Mouse (Mus musculus): ENCODE measurements around the gene Kdelr1. TPM values are rescaled to one million over a fixed set of nuclear protein-coding genes. Genes with fewer than 3 reads are reported as not detected.

The Kdelr1 gene
- polyA plus RNA-seq (2012; rRNA removed): 95.1 and 121 TPM in 2 replicates

DNA sequence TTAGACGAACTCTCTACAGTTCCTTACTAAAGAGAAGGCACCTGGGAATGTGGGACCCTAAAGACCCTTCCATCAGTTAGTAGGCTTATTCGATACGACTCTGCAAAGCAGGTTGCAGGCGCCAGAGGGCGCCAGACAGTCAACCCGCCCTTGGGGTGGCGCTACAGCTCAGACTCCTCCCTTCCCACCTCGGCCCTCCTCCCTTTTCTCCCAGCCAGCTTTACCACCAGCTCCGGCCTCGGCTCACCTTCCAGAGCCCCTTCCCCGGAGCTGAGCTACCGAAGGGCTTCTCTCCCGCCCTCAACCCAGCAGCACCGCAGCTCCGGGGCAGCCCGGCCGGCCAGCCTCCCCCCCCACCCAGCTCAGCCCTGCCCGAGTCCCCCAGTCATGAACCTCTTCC, at the start of gene Kdelr1:
Kdelr1 (plus strand) TSS at position 149 of the 400 bp plus-strand sequence.
- peak; percentile 64 to 95 for DNase-seq (ENCODE audit: extremely low spot score in 1 of 2, low spot score in 1 of 2)

DNA sequence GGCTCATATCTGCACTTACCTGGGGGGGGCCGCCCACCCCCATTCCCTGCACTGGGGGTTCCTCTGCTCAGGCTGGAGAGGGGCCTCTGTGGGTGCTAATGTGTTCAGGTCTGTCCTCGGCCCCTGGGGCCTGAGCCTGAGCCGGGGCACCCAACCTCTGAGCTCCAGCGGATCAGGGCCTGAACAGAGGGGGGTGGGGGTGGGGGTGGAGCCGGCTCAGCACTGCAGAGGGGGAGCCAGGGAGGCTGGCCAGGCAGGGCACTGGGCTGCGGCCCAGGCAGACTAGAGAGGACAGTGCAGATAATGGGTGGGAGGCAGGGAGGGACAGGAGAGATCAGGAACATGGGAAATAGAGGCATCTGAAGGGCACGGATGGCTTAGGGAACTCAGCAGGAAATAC, 48.0 kb upstream of the Kdelr1 start, which contains the start of gene Kcnj14:
Kcnj14 (minus strand) TSS at position 185 of the 400 bp plus-strand sequence.
- DNase-seq (ENCODE audit: extremely low spot score in 1 of 2, low spot score in 1 of 2): no peak

DNA sequence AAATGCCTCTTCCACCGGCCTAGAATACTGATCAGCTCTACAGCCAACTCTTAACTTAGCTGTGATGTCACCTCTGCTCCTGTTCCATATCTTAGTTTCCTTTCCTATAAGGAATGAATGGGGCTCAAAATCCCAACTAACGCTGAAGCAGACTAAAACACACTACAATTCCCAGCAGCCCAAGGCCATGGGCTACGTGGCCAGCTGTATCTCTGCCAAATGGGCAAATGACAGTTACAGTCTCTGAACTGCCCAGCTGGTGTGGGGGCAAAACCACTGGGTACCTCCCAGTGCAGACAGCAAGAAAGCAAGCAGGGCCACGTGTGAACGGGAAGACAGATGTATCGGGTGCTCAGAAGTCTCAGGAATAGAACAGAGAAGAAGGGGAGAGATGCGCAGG, 45.9 kb upstream of the Kdelr1 start:
- DNase-seq (ENCODE audit: extremely low spot score in 1 of 2, low spot score in 1 of 2): no peak

DNA sequence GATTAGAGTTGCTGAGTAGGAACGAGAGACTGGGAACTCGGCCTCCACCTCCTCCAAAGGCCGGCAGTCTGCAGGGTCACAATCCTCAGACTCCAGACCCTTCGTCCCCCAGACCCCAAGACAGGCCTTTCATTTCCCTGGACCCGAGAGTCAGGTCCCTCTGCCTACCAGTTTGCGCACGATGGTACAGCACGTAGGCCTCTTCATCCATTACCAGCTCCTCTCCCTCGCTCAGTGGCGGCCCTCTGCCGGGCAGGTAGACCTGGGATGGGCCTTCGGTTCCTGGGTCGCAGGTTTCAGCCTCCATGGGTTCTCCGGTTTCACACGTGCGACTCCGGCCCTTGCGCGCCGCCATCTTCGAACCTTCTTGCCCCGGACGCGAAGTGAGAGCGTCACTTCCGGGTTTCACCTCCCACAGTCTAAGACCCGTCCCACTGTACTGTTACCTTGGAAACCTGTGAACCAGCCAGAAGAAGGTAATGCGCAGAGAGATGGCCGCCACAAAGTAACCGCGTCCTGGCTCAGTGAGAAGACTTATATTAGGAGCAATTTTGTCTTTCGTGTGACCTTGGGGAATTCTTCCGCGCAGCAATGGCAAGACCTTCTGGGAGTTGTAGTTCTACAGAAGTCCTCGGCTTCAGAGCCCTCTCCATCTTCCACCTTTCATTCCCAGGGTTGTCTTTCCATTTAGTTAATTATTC, 42.0 kb upstream of the Kdelr1 start, which contains the start of gene Grwd1:
Grwd1 (minus strand) TSS at position 518 of the 701 bp plus-strand sequence.
- peak; percentile 75 to 90 for DNase-seq (ENCODE audit: extremely low spot score in 1 of 2, low spot score in 1 of 2)

DNA sequence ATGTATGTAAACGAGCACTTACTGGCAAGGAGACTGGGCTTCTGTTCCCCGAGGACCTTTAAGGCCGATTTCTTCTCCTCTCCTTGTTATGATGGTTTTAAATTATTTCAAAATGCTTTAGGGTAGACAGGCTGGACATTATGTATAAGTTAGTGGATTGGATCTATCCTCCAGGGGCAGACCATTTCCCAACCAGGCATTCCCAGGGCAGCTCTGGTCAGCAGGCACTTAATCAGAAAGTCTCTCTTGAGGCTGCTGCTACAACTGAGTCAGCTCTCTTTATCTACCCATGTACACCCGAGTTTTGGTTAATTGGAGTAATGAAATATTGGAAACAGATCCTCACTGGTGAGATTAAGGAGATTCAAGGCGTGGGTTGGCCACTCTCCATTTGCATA, 41.4 kb upstream of the Kdelr1 start:
- DNase-seq (ENCODE audit: extremely low spot score in 1 of 2, low spot score in 1 of 2): no peak

DNA sequence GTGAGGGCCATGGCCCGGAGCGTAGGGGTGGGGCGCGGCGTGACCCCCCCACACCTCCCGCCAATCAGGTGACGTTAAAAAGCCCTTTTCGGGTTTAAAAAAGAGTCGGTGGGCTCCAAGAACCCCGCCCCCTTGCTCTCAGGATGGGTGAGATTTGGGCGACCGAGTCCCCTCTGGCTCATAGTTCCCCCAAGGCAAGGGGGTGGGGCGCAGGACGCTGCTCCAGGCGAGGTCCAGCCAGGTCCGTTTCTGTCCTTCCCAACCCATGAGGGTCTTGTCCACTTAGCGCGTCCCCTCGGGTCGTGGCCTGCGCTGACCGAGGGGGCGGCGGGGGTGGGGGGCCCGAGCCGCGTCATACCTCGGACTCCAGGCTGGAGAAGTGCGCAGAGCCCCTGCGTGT, 40.1 kb upstream of the Kdelr1 start:
- DNase-seq (ENCODE audit: extremely low spot score in 1 of 2, low spot score in 1 of 2): no peak

DNA sequence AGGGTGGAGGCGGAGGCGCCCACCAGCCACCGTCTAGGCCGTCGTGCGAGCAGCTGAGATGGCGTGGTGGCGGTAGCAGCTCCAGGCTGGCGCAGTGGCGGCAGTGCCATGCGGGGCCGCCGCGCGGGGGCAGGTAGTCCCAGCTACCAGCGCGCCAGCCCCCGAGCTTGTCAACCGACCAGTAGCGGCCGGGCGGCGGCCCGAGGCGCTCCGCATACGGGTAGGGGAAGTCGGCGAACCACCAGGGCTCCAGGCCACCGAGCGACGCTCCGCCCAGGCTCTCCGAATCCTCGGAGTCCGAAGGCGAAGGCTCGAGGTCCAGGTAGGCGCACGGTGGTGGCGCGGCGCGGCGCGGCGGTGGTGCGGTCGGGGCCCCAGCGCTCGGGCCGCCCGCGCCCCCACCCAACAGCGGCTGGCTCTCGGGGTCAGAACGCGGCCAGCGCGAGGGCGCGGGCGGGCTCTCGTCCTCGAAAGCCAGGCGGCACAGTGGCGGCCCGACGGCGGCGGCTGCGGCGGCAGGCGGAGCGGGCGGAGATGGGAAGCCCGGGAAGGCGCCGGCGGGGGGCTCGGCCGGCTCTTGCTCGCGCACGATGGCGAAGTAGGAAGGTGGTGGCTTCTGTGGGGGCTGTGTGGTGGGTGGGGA, 39.3 kb upstream of the Kdelr1 start:
- DNase-seq (ENCODE audit: extremely low spot score in 1 of 2, low spot score in 1 of 2): no peak

DNA sequence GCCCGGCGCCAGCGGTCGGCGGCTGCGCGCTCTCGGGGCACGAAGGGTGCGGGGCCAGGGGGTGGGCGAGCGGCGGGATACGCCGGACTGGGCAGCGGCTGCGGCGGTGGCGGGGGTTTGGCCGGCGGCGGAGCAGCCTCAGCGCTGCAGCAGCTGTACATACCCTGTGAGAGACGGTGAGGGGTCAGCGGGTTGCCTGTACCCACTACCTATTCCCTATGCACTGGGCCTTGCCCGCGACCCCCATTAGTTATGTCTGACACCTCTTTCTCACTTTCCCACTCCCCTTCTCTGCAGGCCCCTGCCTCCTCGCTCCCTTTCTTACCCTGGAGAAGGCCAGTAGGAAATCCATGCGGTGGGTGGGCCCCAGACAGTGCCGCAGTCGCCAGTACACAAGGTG, 38.6 kb upstream of the Kdelr1 start:
- no peak for DNase-seq (ENCODE audit: extremely low spot score in 1 of 2, low spot score in 1 of 2)

DNA sequence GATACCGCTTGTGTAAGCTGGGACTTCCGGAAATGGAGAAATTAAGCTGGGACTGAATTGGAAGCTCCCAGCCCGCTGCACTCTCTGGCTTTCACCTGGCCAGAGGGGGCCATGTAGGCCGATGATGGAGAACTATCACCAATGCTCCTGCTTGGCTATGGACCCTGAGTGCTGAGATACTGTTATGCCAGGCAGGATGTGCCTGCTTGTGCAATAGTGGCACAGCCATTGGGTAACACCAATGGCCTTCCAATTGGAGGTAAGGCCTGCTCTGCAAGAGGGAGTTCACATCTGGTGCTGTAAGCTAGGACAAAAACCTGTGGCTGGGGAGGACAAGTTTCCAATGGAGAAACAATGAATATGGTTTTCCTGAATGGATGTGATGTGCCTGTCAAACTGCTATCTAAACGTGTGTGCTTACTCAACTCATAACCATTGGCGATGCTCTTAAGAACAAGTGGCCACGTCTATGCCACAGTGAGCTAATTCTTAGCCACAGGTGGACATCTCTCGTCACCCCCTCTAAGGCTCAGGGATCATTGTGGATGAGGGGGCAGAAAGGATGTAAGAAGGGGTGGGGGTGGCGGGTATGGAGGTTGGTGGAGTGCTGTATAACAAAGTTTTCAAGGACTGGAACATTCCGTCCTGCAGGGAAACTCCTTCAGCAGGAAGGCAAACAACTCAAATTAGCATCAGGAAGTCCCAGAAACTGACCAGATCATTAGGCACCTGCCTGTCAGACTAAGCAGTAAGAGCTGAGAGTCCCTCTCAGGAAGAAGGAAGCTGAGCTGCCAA, 29.4 kb upstream of the Kdelr1 start:
- DNase-seq (ENCODE audit: extremely low spot score in 1 of 2, low spot score in 1 of 2): no peak

DNA sequence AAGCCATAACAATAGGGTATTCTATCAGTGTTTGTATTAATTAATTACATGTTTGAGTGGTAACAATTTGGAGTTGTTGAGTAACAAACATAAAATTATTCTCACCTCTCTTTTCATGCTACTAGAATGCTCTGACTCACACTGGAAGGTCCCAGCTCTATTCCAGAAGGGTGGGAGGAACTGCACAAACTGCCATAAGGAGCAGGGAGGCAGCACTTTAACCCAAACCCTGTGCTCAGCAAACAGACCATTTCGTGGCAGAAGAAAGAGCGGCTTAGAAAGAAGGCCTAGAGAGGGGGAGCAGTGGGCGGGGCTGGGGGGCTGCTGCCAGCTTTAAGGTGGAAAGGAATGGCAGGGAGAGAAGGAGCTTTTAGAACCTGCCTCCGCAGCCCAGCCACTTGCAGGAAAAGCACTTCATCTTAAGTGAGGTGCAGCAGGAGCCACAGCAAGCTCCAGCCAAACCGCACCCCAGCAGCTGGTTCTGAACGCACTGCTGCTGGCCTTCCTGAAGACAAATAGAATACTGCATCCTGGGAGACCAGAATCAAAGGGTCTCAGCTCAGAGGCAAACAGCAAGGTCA, 24.0 kb upstream of the Kdelr1 start:
- DNase-seq (ENCODE audit: extremely low spot score in 1 of 2, low spot score in 1 of 2): no peak

DNA sequence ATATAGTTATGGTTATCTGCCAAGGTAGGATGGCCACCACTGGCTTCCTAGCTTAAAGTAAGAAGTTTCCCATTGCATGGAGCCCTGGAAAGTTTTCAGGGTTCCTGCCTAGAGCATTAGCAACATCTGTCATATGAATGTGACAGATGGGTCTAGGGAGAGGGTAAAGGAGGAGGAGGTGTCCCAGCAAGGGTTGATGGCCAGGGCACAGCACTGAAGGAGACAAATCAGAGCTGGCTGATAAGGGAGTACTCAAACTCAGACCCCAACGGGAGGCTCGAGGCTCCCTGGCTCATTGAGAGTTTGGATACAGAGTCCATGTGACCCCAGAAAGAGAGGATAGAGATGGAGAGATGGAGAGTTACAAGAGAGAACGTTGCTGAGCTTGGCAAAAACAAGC, 21.9 kb upstream of the Kdelr1 start:
- DNase-seq (ENCODE audit: extremely low spot score in 1 of 2, low spot score in 1 of 2): no peak

DNA sequence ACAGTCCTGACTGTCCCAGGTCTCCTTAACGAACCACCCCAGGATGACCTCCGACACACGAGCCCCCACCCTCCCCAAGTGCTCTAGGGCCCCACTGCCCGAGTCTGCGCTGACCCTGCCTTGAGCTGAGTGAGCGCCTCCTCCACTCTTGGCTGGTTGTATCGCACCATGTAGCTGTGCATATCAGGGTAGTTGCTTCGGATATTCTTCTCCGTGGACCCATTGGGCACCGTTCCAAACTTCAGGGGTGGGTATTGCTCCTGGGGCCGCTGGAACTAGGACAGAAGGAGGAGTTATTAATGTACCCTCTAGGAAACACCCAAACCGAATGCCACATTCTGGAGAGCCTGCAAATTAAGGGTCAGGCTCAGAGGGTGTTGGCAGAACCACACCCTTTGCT, 19.5 kb upstream of the Kdelr1 start:
- DNase-seq (ENCODE audit: extremely low spot score in 1 of 2, low spot score in 1 of 2): no peak

DNA sequence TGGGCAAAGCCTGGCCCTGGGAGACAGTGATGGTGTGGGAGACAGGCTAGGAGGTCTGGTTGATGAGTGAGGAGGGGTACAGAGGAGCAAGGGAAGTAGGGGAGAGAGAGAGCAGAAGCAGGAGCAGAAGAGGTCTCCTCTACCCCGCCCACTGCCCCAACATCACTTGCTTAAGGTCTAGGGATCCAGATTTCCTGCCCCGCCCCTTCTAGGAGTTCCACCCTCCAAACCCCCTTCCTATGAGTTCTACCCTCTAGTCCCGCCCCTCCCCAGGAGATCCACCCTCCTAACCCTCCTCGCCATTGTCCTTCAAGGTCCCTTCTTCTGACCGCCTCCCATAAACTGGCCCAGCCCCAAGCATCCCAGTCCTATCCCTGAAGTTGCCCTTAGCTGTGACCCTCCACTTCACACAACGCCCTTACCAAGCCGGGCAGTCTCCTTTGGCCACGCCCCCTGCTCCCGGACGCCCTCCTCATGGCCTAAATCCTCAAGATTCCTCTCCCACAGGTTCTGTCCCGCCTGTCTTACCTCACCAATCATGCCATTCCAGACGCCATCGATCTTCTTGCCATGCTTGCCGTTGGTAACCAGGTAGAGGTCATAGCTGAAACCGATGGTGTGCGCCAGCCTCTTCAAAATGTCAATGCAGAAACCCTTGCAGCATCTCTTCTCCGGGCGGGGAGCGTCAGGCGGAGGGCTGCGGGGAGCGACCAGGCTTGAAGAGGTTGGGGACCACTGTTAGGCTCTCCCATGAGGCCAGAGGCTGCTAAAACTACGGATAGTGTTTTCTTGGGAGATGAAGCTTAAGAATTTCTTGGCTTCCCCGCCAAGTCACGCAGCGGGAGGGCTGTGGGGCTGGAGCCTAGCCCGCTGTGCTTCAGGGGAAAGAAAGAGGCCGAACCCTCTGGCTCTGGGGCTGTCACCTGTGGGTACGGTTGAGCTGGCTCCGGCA, 15.3 kb upstream of the Kdelr1 start:
- DNase-seq (ENCODE audit: extremely low spot score in 1 of 2, low spot score in 1 of 2): no peak

DNA sequence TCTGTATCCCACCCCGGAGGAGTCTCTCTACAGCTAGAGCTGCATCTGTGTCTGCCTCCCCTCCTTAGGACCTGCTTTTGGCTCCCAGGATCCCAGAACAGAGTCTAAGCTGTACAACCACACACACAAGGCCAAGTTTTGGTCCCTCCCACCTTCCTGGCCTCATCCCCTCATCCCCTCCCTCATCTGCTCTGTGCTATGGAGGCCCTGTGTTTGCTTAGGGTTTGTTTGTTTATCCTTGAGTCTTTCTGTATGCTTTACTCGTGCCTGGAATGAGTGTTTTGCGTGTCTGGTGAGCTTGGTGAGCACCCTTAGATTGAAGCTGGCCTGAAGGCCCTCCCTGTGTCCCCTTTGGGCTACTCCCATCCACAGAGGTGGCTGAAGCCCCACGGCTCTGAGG, 13.6 kb upstream of the Kdelr1 start:
- DNase-seq (ENCODE audit: extremely low spot score in 1 of 2, low spot score in 1 of 2): no peak

DNA sequence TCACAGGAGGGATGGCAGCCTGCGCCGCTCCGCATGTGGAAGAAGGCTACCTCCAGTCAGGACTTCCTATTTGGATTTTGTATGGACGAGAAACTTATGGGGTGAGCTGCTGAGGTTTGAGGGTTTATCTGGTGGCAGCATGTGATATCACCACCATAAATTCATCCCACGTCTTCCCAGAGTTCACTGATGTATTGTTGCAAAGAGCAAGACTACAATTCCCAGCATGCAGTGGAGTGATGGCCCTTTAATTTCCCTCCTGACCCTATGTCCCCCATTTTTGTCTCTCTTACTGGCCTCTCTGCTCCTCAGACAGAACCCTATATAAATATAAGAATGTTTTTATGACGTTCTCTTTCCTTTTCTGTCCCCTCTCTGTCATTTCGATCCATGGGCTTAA, 9.8 kb upstream of the Kdelr1 start:
- no peak for DNase-seq (ENCODE audit: extremely low spot score in 1 of 2, low spot score in 1 of 2)

DNA sequence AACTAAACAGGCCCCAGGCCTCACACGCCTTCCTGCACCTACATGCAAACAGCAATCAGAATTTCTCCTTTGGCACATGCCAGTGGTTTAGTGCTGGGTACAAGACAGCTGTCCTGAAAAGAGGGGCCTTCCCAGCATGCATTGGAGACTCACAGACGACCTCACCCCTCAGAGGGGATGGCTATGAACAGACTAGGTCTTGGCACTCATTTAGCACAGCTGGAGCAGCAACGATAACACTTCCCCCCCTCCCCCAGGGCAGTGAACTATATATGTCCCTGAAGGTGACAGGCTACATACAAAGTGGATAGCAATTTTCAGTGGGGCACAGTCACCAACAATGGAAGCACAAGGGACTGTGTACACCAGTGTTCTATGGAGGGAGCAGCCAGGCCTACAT, 8.1 kb upstream of the Kdelr1 start:
- DNase-seq (ENCODE audit: extremely low spot score in 1 of 2, low spot score in 1 of 2): no peak

DNA sequence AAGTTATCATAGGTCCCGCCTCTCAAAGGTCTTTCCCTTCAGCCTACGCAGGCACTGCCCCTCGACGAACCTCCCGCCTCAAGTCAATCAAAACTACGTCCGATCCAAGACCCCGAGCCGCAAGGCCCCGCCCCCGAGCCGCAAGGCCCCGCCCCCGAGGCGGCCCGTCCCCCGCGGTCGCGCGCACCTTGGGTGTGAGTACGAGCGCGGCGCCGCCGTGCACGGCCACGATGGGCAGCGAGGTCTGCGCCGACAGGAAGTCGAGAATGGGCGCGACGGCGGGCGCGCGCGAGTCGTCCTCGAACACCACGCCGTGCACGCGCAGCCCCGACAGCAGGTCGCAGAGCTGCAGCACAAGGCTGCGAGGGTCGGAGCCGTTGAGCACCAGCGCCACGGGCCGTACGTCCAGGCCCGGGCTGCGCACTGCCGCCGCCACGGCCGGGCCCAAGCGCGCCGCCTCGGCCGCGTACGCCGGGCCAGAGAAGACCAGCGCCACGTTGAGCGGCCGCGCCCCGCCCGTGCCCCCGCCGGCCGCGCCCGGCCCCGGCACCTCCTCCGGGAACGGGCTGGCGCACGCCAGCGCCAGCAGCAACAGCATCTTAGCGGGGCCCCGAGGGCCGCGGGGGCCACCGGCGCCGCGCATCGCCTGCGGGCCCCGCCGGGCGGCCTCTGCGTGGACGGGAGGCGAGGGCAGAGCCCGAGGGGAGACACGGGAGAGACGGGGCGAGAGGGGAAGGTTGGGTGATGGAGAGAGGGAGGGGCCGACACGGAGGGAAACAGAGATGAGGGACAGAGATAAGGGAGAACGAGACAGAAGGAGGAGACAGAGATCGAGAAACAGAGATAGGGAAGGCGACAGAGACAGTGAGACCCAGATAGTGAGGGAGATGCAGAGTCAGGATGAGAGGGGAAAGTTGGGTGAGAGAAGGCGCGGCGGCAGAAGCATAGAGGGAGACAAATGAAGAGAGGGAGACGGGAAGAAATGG, 6.4 kb upstream of the Kdelr1 start:
- DNase-seq (ENCODE audit: extremely low spot score in 1 of 2, low spot score in 1 of 2): peak; percentile 49 to 77

DNA sequence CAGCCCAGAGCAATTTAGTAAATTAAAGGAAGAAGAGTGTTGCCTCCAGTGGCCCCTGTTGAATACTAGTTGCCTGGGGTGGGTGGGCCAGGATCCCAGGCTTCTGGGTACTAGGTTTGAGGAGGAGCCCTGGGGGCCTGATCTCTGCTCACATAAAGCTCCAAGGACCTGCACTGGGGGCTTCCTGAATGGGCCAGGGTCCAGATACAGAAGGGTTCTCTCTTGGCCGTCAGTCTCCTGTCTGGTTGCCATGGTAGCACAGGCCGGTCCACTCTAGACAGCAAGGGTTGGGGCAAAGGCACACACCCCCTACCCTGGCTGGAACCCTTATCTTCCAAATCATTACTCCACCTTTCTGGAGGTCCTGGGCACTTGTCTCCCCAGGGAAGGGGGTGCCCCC, 4.7 kb upstream of the Kdelr1 start:
- no peak for DNase-seq (ENCODE audit: extremely low spot score in 1 of 2, low spot score in 1 of 2)

Data from frontal cortex, adult 2 months (tissue).